30 mouse cellular contexts compared by ENCODE assay signal in genomic region chr5:113275839-113276238, GRCm38 (mm10). TPM values are rescaled to one million over a fixed set of nuclear protein-coding genes. Genes with fewer than 3 reads are reported as not detected.
"Had no signal": no experiment of that assay in that cellular context is flagged by ENCODE, and none has a peak within 500 bp of the region (broad histone marks: within the 10 kb centered on the region; RNA-seq: fewer than 3 reads in every experiment).

No protein-coding gene starts in this region.

- H3K4me2 ChIP-seq: limb, embryonic 13.5 days; liver, embryonic 15.5 days; midbrain, embryonic 11.5 days; stomach, embryonic 15.5 days had no signal

- H3K4me1 ChIP-seq: liver, embryonic 15.5 days; stomach, embryonic 15.5 days had no signal

- DNase-seq: kidney, adult 18-20 months; kidney, postnatal 25 days; layer of hippocampus, adult 9-11 months; lung, adult 2 months; lung, postnatal 14 days; lung, postnatal 4 days; midbrain, embryonic 14.5 days; right cerebral cortex, adult 18-20 months; right cerebral cortex, postnatal 14 days; right cerebral cortex, postnatal 4 days; thymus, postnatal 25 days had no signal

- H3K27me3 ChIP-seq: limb, embryonic 13.5 days; liver, embryonic 15.5 days; stomach, embryonic 15.5 days had no signal

- H3K9ac ChIP-seq: limb, embryonic 13.5 days; liver, embryonic 15.5 days; stomach, embryonic 15.5 days had no signal

- H3K9me3 ChIP-seq: limb, embryonic 10.5 days; limb, embryonic 13.5 days; liver, embryonic 15.5 days; stomach, embryonic 15.5 days had no signal

- H3K4me3 ChIP-seq: layer of hippocampus, adult 2 months; limb, embryonic 10.5 days; limb, embryonic 13.5 days; liver, embryonic 15.5 days; stomach, embryonic 15.5 days had no signal

- H3K27ac ChIP-seq: kidney, postnatal 0 days; layer of hippocampus, adult 2 months; limb, embryonic 10.5 days; limb, embryonic 13.5 days; liver, embryonic 15.5 days; stomach, embryonic 15.5 days had no signal

- H3K36me3 ChIP-seq: limb, embryonic 13.5 days; liver, embryonic 15.5 days; stomach, embryonic 15.5 days had no signal

RNA-seq across cellular contexts. Expression of gene Tmem211, which starts 49.1 kb away (rescaled TPM):
- total RNA-seq: layer of hippocampus, adult 2 months; layer of hippocampus, postnatal 25 days; left cerebral cortex, adult 18-20 months; left cerebral cortex, postnatal 25 days; liver, adult 2 months; megakaryocyte progenitor cell, adult 5-6 weeks; megakaryocyte-erythroid progenitor cell, adult 5-6 weeks; midbrain, postnatal 0 days had no signal
- polyA plus RNA-seq: large intestine, adult 2 months; limb, embryonic 10.5 days; limb, embryonic 13.5 days; liver, adult 2 months; liver, embryonic 15.5 days; lung, embryonic 16.5 days; midbrain, embryonic 14.5 days; midbrain, postnatal 0 days; neural tube, embryonic 11.5 days; neural tube, embryonic 14.5 days; thymus, postnatal 0 days had no signal
